Mouse (Mus musculus) megakaryocyte, embryonic 14.5 days (primary cell): ENCODE data around the gene Eef2k.

Experiments
- FLI1 ChIP-seq: IDR thresholded peaks from 2 replicates; pipeline ENCODE4 v1.6.1; 2012; ENCODE audit warnings: low read length, inconsistent platforms, mixed read lengths
- GATA1 ChIP-seq: IDR thresholded peaks from 3 replicates; pipeline ENCODE4 v1.6.1; 2012; ENCODE audit warnings: mixed read lengths, low read length, inconsistent platforms, borderline replicate concordance

DNA sequence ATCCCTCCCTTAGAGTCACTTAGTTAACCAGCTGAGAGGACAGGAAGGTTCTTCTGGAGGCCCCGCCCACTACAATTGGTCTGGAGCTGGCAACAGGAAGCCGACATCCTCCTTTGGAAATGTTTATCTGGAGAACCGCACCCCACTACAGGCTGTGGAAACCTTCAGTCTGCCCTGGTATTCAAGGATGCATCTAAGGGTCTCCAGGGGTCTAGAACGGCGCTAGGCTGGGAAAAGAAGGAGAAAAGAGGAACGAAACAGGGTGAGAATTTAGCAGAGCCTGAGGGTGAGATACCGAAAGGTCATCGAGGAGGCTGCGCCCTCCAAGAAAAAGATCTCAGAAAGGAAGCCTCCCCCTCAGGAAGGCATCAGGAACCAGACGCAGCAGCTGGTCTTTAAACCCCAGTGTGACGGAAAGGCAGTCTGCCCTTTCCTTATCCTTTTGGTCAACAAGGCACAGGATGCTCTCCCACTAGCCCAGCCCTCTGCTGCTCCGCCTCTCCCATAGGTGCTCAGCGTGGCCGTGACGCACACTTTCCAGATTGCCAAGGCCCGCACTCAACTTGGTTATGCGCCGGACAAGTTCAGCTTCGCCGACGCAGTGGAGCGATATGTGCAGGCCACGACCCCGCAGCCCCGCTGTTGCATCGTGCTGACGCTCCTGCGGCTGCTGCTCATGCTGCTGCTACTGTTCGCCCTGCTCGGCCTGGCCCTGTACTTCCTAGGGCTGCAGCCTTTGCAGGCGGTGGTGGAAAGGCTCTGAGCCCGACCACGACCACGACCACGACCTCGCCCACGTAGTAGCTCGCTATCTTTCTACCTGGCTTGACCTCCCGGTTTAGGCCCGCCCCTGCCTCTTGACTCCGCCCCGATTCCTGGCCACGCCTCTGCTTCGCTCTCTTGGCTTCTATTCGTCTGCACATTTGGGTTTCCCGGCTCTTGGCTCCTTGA is 11.9 kb upstream of the Eef2k start:
- TF ChIP-seq GATA1 = no peak
- no peak for TF ChIP-seq FLI1
